Mouse (Mus musculus): Measurements from ENCODE around the gene Lpgat1. TPM values are rescaled to one million over a fixed set of nuclear protein-coding genes. Genes with fewer than 3 reads are reported as not detected.

The Lpgat1 gene
- polyA plus RNA-seq (2016; fragmentation: Nextera tagmentation; extraction: Ambion mirVana), result 37.7 and 37.9 TPM in 2 replicates

- no peaks in the 10 kb centered on the region for H3K27me3 ChIP-seq
- H3K36me3 ChIP-seq, result peaks cover 5% of the 10 kb centered on the region; the same call in 1 of the 2 replicates
- peak within 1 kb of the TSS; percentile 96 for H3K9ac ChIP-seq (replicated peaks)
- peak within 1 kb of the TSS; percentile 78 for H3K4me2 ChIP-seq (replicated peaks)
- peak; percentile 86 for ATAC-seq (ENCODE audit: low FRiP score, low read depth)
- H3K9me3 ChIP-seq, result no peaks in the 10 kb centered on the region
- peak within 1 kb of the TSS; percentile 94 for H3K27ac ChIP-seq (replicated peaks)
- peak within 1 kb of the TSS; percentile 94 for H3K4me3 ChIP-seq
- peaks cover 31% of the 10 kb centered on the region for H3K4me1 ChIP-seq
- WGBS, result under 1% methylated on average over 55 of the region's 113 CpGs
These were observed at the start of gene Lpgat1 for GRCm38 (mm10) chr1:191717601-191718498. TSS of gene Lpgat1 (plus strand) at chr1:191717834.

GRCm38 (mm10) chr1:191668030-191668429 is 49.6 kb upstream of the Lpgat1 start:
- no peaks in the 10 kb centered on the region for H3K9me3 ChIP-seq
- no peak overlapping the region for H3K4me2 ChIP-seq (replicated peaks)
- H3K27ac ChIP-seq (replicated peaks), result no peak overlapping the region
- ATAC-seq (ENCODE audit: low FRiP score, low read depth), result no peak
- no peaks in the 10 kb centered on the region for H3K36me3 ChIP-seq
- 91% methylated on average over 9 of the region's 9 CpGs for WGBS
- no peaks in the 10 kb centered on the region for H3K4me1 ChIP-seq
- no peak overlapping the region for H3K4me3 ChIP-seq
- H3K27me3 ChIP-seq, result no peaks in the 10 kb centered on the region
- no peak overlapping the region for H3K9ac ChIP-seq (replicated peaks)

GRCm38 (mm10) chr1:191674071-191674470 is 43.6 kb upstream of the Lpgat1 start:
- Histone ChIP-seq H3K9me3 (no peaks in the 10 kb centered on the region), H3K9ac (replicated peaks) (no peak overlapping the region), H3K36me3 (no peaks in the 10 kb centered on the region), H3K4me3 (no peak overlapping the region), H3K27ac (replicated peaks) (no peak overlapping the region), H3K4me2 (replicated peaks) (no peak overlapping the region), H3K4me1 (no peaks in the 10 kb centered on the region), H3K27me3 (no peaks in the 10 kb centered on the region)
- ATAC-seq (ENCODE audit: low FRiP score, low read depth), result no peak
- 85% methylated on average over 5 of the region's 5 CpGs for WGBS

GRCm38 (mm10) chr1:191681633-191682032 is 36.0 kb upstream of the Lpgat1 start:
- Histone ChIP-seq H3K9me3 (peaks cover 17% of the 10 kb centered on the region), H3K4me2 (replicated peaks) (no peak overlapping the region), H3K9ac (replicated peaks) (no peak overlapping the region), H3K27me3 (no peaks in the 10 kb centered on the region), H3K4me3 (no peak overlapping the region), H3K27ac (replicated peaks) (no peak overlapping the region), H3K36me3 (no peaks in the 10 kb centered on the region), H3K4me1 (no peaks in the 10 kb centered on the region)
- WGBS, result 76% methylated on average over 2 of the region's 2 CpGs
- no peak for ATAC-seq (ENCODE audit: low FRiP score, low read depth)

- 91% methylated on average over 7 of the region's 7 CpGs for WGBS
These were observed 30.1 kb upstream of the Lpgat1 start for GRCm38 (mm10) chr1:191687531-191687930.

GRCm38 (mm10) chr1:191693231-191693630 is 24.4 kb upstream of the Lpgat1 start:
- Histone ChIP-seq H3K9me3 (no peaks in the 10 kb centered on the region), H3K4me3 (no peak overlapping the region), H3K4me2 (replicated peaks) (no peak overlapping the region), H3K27me3 (no peaks in the 10 kb centered on the region), H3K27ac (replicated peaks) (no peak overlapping the region), H3K4me1 (no peaks in the 10 kb centered on the region), H3K36me3 (no peaks in the 10 kb centered on the region), H3K9ac (replicated peaks) (no peak overlapping the region)
- 74% methylated on average over 4 of the region's 4 CpGs for WGBS
- no peak for ATAC-seq (ENCODE audit: low FRiP score, low read depth)

More at GRCm38 (mm10) chr1:191687531-191687930, 30.1 kb upstream of the Lpgat1 start:
- Histone ChIP-seq H3K9me3 (peaks cover 17% of the 10 kb centered on the region), H3K4me1 (no peaks in the 10 kb centered on the region), H3K9ac (replicated peaks) (no peak overlapping the region), H3K4me2 (replicated peaks) (no peak overlapping the region), H3K36me3 (no peaks in the 10 kb centered on the region), H3K4me3 (no peak overlapping the region), H3K27me3 (no peaks in the 10 kb centered on the region), H3K27ac (replicated peaks) (no peak overlapping the region)
- ATAC-seq (ENCODE audit: low FRiP score, low read depth), result no peak

- H3K36me3 ChIP-seq, result no peaks in the 10 kb centered on the region
- 53% methylated on average over 1 of the region's 1 CpGs for WGBS
- no peaks in the 10 kb centered on the region for H3K27me3 ChIP-seq
- no peak overlapping the region for H3K4me3 ChIP-seq
- no peak overlapping the region for H3K4me2 ChIP-seq (replicated peaks)
- no peak overlapping the region for H3K9ac ChIP-seq (replicated peaks)
- no peak for ATAC-seq (ENCODE audit: low FRiP score, low read depth)
- no peak overlapping the region for H3K27ac ChIP-seq (replicated peaks)
- no peaks in the 10 kb centered on the region for H3K4me1 ChIP-seq
- no peaks in the 10 kb centered on the region for H3K9me3 ChIP-seq
These were observed 19.3 kb upstream of the Lpgat1 start for GRCm38 (mm10) chr1:191698253-191698795.

GRCm38 (mm10) chr1:191704535-191704934 is 13.1 kb upstream of the Lpgat1 start:
- Histone ChIP-seq H3K27me3 (no peaks in the 10 kb centered on the region), H3K4me2 (replicated peaks) (no peak overlapping the region), H3K9ac (replicated peaks) (no peak overlapping the region), H3K36me3 (no peaks in the 10 kb centered on the region), H3K4me3 (no peak overlapping the region), H3K9me3 (no peaks in the 10 kb centered on the region), H3K27ac (replicated peaks) (no peak overlapping the region), H3K4me1 (no peaks in the 10 kb centered on the region)
- ATAC-seq (ENCODE audit: low FRiP score, low read depth), result no peak
- WGBS, result 74% methylated on average over 4 of the region's 4 CpGs

- Histone ChIP-seq H3K27me3 (no peaks in the 10 kb centered on the region), H3K4me2 (replicated peaks) (no peak overlapping the region), H3K9ac (replicated peaks) (no peak overlapping the region), H3K9me3 (no peaks in the 10 kb centered on the region), H3K4me3 (no peak overlapping the region), H3K36me3 (no peaks in the 10 kb centered on the region), H3K27ac (replicated peaks) (no peak overlapping the region), H3K4me1 (no peaks in the 10 kb centered on the region)
- WGBS, result 81% methylated on average over 3 of the region's 3 CpGs
- no peak for ATAC-seq (ENCODE audit: low FRiP score, low read depth)
These were observed 11.0 kb upstream of the Lpgat1 start for GRCm38 (mm10) chr1:191706541-191707078.

DNA sequence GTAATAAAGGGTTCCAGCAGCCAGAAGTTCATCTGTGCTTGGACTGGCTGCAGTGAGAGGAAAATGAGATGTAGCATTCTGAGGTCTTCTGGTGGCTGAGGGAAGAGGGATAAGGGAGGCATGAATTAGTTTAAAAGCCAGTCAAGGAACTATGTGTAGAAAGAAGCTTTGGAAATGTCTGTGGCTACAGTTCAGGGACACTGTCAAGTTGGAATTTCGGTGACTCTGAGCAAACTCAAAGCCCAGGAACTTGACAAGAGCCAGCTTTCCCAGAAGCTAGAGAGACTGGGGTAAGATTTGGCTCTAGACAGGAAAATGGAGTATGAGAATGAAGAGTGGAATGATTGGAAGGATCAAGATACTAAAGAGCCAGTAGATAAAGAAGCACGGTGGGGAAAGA is 7.8 kb upstream of the Lpgat1 start:
- no peaks in the 10 kb centered on the region for H3K9me3 ChIP-seq
- H3K27me3 ChIP-seq, result no peaks in the 10 kb centered on the region
- no peaks in the 10 kb centered on the region for H3K4me1 ChIP-seq
- H3K36me3 ChIP-seq, result no peaks in the 10 kb centered on the region
- no peak overlapping the region for H3K4me2 ChIP-seq (replicated peaks)
- no peak for ATAC-seq (ENCODE audit: low FRiP score, low read depth)
- 86% methylated on average over 2 of the region's 2 CpGs for WGBS
- no peak overlapping the region for H3K27ac ChIP-seq (replicated peaks)
- no peak overlapping the region for H3K9ac ChIP-seq (replicated peaks)
- H3K4me3 ChIP-seq, result no peak overlapping the region

DNA sequence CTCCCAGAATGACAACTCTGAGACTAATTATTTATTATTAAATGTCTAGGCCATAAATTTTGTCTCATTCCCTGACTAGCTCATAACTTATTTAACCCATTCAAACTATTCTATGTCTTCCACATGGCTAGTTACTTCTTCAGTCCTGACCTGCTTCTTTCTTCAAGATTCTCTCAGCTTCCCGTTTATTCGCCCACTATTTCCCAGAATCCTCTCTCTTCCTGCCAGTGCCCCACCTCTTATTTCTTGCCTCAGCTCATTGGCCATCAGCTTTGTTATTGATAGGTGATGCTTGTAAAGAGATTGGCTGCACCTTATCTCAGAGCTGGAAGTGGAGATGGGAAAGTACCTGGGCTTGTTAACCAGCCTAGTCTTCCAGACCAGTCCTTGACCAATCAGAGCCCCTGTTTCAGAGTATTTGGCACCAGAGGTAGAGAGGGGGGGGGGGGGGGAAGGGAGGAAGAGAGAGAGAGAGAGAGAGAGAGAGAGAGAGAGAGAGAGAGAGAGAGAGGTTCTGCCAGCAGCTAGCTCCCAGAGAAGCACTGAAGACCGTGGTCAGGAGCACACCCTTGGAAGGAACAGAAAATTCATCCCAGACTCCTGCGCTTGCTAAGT is 5.3 kb upstream of the Lpgat1 start:
- Histone ChIP-seq H3K9me3 (no peaks in the 10 kb centered on the region), H3K4me1 (peaks cover 4% of the 10 kb centered on the region; the same call in 1 of the 2 replicates), H3K27ac (replicated peaks) (no peak overlapping the region), H3K27me3 (no peaks in the 10 kb centered on the region), H3K36me3 (no peaks in the 10 kb centered on the region), H3K9ac (replicated peaks) (no peak overlapping the region), H3K4me3 (no peak overlapping the region), H3K4me2 (replicated peaks) (no peak overlapping the region)
- WGBS, result 77% methylated on average over 4 of the region's 4 CpGs
- no peak for ATAC-seq (ENCODE audit: low FRiP score, low read depth)

DNA sequence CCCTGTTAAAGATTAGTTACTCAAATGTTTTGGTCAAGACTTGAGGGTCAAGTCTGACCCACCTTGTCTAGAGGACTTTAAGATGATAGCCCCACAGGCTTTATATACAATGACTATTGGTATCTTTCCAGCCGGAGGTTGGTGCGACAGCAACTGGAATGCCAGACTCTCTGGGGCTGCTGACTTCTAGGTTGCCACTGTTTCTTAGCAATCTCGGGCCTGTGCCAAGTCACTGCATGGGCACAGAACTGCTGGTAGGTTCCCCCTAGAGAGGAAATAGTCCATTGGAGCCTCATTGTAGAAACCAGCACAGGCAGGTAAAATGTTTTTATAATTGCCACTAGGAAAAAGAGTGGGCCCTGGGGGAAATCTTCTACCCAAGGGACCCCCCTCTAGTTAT is 3.8 kb upstream of the Lpgat1 start:
- Histone ChIP-seq H3K4me1 (peaks cover 5% of the 10 kb centered on the region; the same call in 1 of the 2 replicates), H3K4me3 (no peak overlapping the region), H3K27me3 (no peaks in the 10 kb centered on the region), H3K36me3 (no peaks in the 10 kb centered on the region), H3K27ac (replicated peaks) (no peak overlapping the region), H3K9ac (replicated peaks) (no peak overlapping the region), H3K4me2 (replicated peaks) (no peak overlapping the region), H3K9me3 (no peaks in the 10 kb centered on the region)
- 87% methylated on average over 3 of the region's 3 CpGs for WGBS
- no peak for ATAC-seq (ENCODE audit: low FRiP score, low read depth)

Measured in midbrain, embryonic 12.5 days (tissue).